Mouse (Mus musculus) retina, postnatal 1 day (tissue): ENCODE data around the gene Cbx2.

ENCODE experiments used
- DNase-seq: peaks from one replicate; pipeline ENCODE4 v3.0.0-alpha.2; 2012

Gene Cbx2

DNA sequence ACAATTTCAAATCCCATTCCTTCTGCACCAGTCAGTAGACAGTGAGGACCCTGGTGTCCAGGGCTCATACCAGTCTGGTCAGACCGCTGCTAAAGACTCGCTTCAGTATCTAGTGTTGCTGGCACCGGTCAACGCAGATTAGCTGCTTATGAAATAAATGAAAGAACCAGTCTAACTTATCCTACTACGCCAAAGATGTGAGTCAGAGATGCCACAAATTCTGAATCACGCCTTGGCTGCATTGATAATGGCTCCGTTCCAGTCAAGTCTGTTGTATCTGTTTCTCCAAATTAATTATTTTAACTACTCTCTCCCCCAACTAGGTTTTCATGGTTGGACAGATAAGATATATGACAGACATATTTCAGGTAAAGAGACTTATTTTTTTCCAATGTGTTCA lies 1.6 kb upstream of the Cbx2 start:
- DNase-seq, result no peak

DNA sequence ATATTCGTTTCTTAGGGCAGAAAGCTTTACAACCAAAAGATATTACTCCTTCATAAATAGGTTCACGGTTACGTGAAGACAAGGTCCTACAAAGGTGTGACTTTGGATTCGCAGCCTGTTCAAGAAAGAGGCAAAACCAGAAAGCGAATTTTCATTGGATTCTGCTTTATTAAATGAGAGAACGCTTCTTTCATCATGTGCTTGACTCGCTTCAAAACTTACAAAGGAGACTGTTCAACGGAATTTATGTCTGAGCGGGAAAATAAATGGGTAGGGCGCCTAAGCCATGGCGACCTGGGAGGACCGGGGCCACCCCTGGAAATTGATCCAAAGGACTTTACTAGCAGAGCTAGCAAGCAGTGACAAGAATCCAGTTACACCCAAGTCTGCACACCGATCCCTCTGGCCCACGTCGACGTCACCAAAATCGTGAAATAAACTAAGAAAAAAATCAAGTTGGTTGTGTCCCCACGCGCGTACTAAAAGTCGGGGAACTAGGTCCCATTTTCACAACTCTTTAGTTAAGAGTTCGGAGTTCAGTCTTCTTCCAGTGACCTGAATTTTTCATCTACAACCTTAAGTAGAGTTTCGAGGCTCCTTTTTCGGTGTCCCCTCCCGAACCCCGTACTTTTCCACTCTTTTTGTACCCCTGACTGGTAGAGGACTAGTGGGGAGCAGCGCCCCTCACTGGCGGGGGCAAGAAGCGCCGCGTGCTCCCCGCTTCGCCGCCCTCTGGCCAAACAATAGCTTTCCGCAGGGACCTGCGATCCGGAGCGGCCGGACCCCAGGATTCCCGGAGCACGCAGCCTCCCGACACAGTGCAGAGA lies 481 bp upstream of the Cbx2 start:
- no peak for DNase-seq

DNA sequence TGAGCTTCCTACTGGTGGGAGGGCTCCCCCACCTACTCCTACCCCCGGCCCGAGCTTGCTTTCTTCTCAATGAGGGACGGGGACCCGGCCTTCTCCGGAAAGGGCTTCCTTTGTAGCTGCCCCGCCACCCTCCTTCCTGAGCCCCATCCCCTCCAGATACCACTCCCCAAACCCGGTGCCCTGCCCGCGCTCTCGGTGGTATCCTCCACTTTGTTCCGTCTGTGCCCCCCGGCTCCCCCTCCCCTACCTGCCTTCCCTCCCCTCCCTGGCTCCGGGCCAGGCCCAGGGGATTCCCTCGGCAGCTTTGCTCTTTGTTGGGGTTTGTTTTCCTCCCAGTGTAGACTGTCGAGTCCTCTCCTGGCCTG lies 836 bp downstream of the Cbx2 start:
- peak; percentile 72 for DNase-seq

DNA sequence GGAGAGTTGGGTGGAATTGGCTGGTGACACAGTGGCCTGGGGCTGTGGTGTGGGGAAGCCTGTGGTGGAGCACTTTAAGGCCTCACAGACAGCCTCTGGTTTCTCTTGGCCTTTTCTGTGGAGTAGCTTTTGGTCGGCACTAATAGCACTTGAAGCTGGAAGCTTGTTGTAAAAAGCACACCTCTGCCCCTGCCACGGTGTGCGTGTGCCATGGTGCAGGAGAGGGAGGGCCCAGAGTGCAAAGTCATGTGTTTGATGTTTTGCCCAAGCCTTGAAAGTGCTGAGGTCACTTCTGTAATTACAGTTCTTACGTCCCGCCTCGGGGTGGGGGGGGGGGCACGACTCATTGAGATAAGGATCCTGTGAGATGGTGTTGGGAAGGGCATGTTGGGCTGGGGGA lies 1.5 kb downstream of the Cbx2 start:
- DNase-seq, result no peak

DNA sequence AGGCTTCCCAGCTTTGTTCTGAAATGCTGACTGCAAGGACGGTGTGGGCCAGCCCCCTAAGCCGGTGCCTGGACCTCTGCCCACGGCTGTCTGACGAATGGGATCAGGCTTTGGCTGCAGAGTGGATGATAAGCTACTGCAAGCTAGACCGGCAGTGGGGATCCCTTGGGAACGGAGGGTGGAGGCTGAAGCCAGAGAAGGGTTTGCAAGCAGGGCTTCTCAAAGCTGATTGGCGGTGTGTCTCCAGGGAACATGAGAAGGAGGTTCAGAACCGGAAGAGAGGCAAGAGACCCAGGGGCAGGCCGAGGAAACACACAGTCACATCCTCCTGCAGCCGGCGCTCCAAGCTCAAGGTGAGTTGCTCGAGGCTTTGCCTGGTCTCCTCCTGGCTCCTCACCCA lies 3.4 kb downstream of the Cbx2 start:
- DNase-seq, result peak; percentile 49

DNA sequence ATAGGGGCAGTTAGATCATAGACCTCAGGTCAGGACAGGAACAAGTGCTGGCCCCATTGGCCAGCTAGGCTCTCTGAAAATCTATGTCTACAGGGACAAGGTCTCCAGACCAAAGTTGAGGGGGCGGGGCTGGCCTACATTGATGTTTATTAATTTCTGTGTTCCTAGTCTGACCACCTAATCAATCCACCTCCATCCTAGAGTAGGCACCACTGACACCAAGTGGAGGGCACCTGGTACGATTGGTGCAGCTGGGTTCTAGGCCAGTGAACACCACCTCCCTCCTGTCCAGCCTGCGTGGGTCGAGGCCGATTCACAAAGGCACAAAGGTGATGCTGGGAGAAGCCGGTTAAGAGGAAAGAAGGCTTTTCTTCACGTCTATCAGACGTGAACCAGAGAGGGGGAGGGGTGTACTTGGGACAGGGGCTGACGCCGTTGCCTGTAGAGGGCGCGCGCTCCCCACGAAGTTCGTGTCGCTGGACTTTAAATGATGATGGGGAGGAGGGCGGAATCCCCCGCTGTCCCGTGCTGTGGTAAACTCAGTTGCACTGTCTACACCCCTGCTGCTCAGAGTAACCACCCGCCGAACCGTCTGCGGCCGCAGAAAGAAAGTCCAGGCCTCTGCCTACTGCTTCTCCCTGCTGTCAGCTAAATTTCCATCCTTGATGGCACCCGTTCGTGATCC lies 11.3 kb downstream of the Cbx2 start:
- peak; percentile 89 for DNase-seq

DNA sequence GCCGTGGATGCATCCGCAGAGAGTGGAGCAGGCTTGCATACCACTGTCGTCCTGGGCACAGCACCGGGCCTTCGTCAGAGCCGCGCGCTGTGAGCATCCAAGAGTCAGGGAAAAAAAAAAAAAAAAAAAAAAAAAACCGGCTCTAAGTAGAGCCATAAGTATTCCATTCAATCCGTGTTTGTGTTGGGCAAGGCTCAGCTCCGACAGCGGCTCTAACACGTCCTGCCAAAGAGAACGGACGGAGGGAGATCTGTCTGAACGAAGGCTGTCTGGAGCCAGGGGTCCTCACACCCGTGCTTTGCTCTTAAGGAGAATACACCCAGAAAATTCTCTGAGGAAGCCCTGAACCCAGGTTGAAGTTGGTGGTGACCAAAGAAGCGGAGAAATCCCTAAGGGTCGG lies 11.9 kb downstream of the Cbx2 start:
- DNase-seq, result no peak

DNA sequence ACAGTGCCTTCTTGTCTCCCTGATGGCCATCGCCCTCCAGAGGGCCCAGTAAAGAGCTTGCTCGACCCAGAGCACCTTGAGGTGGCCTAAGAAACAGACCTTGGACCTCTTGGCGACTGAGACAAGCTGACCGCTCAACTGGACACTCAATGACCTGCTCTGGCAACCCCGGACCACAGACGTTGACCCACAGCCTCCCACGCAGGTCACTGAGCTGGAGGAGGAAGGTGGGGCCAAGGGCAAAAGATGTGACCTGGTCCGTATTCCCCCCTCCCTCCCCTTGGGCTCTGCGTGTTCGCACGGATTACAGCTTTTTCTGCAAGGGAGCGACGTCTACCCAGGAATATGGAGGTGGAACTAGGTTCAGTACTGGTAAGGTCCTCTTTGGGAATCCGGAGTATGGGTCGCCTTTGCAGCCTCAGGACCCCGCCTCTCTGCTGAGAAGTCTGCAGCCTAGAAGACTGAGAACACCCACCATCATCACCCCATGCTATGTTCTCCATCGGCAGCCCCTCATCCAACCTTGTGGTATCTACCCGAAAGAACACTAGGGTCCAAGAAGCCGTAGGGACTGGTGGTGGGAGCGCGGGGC lies 12.4 kb downstream of the Cbx2 start:
- DNase-seq, result no peak

DNA sequence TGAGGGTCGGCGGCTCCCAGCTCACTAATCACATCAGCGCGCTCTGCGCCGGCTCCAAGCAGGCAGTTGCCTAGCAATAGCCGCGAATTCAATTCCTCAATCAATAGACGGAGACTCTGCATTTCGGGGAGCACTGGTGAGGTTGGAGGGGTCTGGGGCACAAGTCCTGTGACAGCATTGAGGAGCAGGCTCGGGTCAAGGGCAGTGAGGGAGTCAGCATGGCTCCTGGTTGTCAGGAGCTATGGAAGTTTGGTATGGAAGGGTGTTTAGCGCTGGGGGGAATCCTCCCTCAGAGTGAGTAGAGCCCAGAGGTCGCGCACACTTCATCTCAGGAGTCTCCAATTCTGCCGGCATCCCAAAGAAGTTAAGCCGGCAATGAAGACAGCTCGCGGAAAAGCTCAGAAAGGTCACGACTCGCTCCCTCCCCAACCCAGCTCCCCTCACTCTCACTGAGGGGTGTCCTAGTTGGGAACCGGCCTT lies 13.0 kb downstream of the Cbx2 start:
- DNase-seq, result peak; percentile 35

DNA sequence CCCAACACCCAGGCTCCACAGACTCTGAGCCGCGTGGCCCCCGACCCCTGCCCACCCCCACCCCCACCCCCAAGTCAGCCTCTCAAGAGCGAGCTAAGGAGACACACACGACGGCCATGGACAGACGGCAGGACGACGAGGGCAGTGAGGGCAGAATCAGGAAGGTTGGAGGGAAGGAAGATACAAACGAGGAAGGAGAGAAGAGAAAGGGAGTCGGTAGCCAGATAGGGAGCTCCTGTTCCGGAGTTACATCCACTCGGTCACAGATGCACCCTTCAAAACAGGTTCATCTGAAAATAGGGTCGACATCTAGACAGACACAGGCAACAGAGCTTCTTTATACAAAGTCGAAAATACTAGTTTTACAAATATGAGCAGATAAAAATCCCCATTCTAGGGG lies 13.7 kb downstream of the Cbx2 start:
- DNase-seq, result no peak

DNA sequence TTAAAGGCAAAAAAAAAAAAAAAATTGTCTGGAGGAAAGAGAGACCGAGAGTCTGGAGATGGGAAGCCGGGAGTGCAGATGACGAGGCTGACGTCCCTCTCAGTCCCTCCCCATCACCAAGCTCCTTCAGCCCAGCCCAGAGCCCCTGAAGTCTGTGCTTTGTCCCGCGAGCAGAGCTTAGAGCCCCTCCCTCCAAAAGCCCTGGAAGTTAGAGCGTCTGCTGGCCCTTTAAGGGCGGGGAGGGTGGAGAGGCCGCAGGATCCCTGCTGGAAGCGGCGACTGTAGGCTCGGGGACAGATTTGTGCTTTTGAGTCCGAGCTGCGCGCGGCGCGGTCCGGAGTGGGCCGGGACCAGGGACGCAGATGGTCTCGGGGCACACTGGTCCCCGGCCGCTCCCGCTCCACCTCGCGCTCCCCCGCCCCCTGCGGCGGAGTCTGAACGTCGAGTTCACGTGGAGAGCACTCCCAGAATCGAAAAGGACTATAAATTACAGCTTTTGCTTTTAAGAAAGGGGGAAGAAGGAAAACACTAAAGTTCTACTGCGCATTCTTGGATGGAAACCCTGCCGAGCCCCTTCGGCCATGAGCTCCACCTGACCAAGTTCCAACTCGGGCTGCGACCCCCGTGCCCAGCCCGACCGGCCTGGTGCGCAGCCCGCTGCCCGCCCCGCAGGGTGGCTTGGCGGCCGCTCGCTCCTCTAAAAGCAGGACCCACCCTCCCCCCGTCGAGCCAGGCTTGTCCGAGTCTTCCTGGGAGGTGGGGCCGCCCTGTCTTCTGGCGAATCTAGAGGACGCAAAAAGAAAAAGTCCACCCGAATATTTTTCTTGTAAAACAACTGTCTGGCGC lies 14.4 kb downstream of the Cbx2 start:
- peak; percentile 67 for DNase-seq

DNA sequence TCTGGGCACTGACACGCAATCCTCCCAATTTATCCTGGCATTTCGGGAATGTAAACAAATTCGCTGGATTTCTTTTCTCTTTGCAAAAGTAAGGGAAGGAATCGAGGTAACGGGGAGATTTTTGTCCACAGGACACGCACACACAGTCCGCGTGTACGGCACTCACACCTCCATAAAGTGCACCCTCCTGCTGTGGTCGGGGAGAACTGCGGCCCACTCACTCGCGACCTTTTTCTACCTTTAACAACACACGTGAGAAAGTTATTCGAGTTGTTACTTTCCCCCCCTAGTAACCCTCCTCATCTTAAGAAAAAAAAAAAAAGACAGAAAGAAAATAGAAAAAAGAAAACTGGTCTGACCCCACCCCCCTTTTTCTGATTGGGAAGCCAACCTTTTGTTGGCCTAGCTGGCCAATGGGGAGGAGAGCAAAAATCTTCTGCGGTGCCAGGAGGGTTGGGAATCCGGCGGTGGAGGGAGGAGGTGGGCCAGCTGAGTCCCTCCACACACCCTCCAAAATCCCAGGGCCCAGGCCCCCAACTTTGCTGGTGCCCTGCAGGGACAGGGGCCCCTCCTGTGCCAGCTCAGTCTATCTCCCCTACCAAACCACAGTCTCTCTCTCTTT lies 15.1 kb downstream of the Cbx2 start:
- peak; percentile 54 for DNase-seq

DNA sequence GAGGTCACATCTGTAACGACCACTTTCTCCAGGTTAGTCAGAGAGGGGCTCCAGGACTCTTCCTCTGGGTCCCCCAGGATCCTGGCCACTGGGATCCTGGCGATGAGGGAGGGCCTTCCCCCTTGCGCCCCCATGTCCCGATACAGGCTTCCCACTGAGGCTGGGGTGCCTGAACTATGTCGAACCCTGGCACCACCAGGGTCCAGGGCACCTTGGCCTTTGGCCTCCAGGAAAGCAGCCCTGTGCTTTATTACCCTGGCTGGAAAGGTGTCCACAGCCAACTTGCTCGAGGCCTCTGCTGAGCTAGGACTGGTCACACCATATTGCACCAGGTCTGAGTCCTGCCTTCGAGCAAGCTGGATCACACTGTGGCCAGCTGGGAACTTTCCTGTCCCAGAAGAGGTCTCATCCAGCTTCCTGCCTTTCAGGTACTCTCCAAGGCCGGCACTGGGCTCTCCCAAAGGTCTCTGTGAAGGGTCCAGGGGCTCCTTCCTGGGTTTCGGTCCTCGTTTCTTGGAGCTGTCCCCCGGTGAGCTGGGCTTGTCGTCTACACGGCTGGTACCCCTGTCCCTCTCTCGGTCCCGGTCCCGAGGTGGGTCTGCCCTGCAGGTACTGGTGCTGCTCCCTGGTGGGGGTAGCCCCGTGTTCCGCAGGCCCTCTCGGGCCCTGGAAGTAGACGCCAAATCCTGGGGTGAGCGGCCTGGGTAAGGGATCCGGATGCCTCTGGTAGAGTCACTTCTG lies 16.2 kb downstream of the Cbx2 start:
- no peak for DNase-seq

DNA sequence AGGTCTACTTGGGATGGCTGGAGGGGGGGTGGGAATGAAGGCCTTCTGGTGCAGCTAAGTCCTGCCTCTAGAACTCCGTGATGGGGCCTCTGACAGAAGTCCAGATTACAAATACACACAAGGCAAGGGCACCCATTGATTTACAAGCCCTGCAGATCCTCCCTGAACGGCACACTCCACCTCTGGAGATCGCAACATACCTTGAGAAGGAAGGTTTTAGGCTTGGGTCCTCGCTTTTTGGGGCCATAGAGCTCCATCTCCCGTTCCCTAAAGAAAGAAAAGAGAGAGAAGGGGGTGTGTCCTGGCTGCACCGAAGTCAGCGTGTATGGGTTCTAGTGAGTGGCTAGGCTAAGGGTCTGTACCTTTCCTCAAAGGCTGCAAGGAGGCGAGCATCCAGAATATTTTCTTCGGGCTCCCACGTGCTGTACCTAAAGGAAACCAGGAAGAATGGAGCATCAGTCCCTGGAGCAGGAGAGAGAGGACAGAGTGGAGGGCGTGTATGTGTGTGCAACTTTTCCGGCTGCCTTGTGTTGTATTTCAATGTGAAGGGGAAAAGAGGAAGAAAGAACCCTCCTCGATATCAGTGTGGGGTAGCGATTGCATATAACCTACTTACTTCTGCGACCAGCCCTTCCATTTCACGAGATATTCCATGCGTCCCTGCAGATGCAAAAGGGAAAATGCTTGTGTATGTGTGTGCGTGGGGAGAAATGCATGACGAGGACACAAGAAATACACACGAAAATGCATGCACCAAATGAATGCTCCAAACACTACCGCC lies 17.2 kb downstream of the Cbx2 start:
- no peak for DNase-seq

DNA sequence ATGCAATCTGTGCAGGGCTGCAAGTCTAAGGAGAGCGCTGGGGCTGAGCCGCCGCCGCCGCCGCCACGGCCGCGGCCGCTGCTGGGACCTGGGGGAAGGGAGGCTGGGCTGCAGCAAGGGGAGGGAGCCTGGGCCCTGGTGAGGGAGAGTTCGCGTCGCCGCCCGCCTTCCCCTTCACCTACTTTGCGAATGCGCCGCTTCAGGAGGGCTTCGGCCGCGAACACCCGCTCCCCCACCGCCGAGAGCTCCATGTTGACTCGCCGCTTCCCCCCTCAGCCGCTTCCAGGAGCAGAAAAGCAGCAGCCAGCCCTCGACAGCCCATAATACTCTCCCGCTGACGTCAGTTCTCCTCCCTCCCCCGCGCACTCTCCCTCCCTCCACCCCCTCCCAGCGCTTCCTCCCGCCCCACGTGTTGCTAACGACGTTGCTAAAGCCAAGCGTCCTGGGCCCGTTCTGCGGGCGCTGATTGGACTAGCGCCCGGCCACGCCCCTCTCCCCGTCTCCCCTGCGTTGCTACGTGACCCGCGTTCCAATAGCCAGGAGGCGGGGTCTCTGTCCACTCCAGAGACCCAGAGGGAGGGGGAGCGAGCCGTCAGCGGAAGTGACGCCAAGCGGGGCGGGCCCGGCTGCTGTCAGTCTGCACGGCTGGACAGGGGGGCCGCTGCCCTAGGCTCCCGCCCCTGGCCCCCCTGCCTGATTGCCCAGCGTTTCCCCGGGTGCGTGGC lies 18.0 kb downstream of the Cbx2 start, which contains the start of gene Cbx8:
TSS of gene Cbx8 (minus strand) at position 370 of the 725 bp plus-strand sequence.
- DNase-seq, result peak; percentile 100

DNA sequence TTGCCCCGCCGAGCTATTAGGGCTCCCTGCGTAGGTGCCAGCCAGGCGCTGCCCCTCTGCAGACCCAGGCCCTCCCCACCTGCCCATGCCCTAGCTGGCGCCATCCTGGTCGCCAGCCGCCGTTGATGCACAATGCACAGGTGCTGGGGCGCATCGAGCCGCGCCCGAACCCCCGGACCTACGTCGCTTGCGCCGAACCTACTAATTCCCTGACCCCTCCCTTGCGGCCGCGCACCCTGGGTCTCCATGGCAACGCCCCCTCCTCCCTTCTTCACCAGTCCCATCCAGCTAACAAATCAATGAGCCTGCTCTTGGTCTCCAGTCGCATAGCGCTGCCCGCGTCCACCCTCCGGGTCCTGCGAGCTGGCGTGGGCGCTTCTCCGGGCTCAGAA lies 18.6 kb downstream of the Cbx2 start:
- peak; percentile 88 for DNase-seq

DNA sequence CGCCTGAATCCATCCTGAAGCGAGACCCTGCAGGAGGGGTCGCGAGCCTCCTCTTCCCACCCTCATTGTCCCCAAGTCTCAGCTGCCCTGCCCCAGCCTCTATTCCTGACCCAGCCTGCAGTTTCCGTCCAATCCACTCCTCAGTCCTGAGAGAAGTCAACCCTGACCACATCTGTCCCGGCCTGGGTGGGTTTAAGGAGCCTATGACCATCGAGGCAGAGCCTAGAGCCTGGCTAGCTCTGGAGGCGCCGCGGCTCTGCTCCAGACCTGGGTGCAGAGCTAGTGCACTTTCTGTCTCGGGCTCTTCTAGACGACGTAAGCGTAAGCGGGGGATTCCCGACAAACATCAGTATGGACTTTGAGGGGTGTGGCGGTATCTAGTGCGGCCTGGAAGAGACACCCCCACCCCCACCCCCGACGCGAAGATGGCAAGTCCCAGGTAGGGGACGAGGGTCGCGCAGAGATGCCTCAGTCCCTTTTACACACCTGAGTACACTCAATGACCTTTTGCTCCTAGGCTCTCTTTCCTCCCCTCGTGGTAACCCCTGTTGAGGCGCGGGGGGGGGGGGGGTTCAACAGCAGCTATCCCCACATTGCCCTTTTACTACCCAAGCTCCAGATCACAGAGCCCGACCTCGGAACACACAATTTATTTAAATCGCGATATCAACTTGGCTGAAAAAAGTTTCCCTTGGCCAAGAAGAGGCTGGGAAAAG lies 19.1 kb downstream of the Cbx2 start:
- no peak for DNase-seq

DNA sequence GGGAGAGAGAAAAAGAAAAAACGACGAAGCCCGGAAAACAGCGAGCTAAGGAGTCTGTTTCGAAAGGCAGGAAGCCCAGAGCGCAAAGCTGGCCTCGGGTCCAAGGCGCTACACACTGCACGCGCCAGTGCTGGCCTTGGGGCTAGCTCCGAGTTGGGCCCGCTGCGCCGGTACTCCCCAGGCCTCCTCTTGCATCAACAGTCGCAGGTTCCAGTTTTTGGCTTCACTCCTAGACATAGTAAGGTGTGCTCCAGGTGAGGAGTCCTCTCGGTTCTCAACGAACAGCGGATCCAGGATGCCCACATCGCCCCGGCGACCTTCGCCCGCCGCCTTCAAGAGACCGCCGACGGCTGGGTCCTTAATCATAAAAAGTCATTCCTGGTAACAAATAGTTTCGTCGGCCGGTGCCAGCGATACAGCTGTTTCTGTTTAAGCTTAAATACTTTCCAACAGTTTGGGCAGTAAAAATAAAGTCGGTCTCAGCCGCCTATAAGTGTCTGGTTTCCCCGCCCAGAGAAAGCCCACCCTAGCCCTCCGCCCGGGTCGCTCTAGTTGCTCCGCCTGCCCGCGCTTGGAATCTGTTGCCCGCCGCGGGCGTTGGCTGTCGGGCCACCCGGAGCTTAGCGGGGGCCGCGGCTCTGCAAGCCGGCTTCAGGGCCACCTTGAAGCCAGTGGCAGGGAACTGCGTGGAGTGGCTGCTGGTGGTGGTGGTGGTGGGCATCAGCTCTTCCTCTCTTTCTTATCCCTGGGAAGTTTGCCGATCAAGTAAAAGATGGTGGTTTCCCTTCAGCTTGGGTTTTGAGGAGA lies 19.9 kb downstream of the Cbx2 start:
- peak; percentile 30 for DNase-seq

DNA sequence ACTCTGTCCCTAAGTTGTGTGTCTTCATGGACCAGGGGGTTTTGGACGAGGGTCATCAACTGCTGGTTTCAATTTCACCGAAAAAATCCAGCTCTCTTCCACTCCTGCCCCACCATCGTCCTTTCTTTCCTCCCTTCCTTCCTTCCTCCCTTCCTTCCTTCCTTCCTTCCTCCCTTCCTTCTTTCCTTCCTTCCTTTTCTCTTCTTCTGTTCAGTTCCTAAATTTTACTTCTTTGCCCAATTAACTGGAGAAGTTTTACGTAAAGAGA lies 20.4 kb downstream of the Cbx2 start:
- DNase-seq, result no peak
